ENCODE assay signal across 10 mouse cellular contexts in the genomic region with DNA sequence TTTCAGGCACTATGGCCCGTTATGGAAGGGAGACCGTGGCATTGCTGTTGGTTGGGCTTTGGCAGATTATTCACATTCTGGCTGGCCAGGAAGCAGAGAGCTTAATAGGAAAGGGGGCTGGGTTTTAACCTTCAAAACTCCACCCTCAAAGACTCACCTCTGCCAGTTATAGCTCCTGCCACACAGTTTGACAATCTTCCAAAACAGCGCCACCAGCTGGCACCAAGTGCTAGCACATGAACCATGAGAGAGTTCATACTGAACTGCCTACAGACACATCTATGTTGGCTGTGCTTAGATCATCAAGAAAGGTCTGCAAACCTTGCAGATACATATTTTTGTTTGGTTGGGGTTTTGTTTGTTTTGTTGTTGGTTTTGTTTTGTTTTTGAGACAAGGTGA. TPM values are rescaled to one million over a fixed set of nuclear protein-coding genes. Genes with fewer than 3 reads are reported as not detected.
DNase-seq lines count a peak whose midpoint lies in the region; ATAC-seq and TF ChIP-seq lines count a peak whose summit lies in the region.
"Had no signal": no experiment of that assay in that cellular context is flagged by ENCODE, and none has a peak within 500 bp of the region (broad histone marks: within the 10 kb centered on the region; RNA-seq: fewer than 3 reads in every experiment).

No protein-coding gene starts in this region.

- no peak overlapping the region for H3K4me2 ChIP-seq in forebrain, postnatal 0 days (ENCODE audit: low read depth)
- no peak overlapping the region for H3K4me2 ChIP-seq in forebrain, embryonic 16.5 days (ENCODE audit: low read length)
- no peak overlapping the region for H3K4me2 ChIP-seq in midbrain, embryonic 16.5 days (ENCODE audit: low read length)
- H3K4me2 ChIP-seq: heart, embryonic 15.5 days; stomach, embryonic 15.5 days had no signal

- H3K9ac ChIP-seq in forebrain, postnatal 0 days, result no peak overlapping the region
- no peak overlapping the region for H3K9ac ChIP-seq in forebrain, embryonic 16.5 days (replicated peaks; ENCODE audit: low read depth, low read length)
- H3K9ac ChIP-seq in midbrain, embryonic 16.5 days (ENCODE audit: low read depth, low read length), result no peak overlapping the region
- H3K9ac ChIP-seq: heart, embryonic 15.5 days; stomach, embryonic 15.5 days had no signal

- no peaks in the 10 kb centered on the region for H3K36me3 ChIP-seq in forebrain, postnatal 0 days (ENCODE audit: insufficient read depth)
- H3K36me3 ChIP-seq in forebrain, embryonic 16.5 days (ENCODE audit: control insufficient read depth, insufficient read depth), result no peaks in the 10 kb centered on the region
- H3K36me3 ChIP-seq in testis, adult 2 months (ENCODE audit: control insufficient read depth, insufficient read depth, low read length), result no peaks in the 10 kb centered on the region
- no peaks in the 10 kb centered on the region for H3K36me3 ChIP-seq in midbrain, embryonic 16.5 days (ENCODE audit: control insufficient read depth, insufficient read depth, low read length)
- H3K36me3 ChIP-seq: heart, embryonic 15.5 days; stomach, embryonic 15.5 days had no signal

- no peaks in the 10 kb centered on the region for H3K27me3 ChIP-seq in forebrain, postnatal 0 days (ENCODE audit: insufficient read depth, low read length)
- no peaks in the 10 kb centered on the region for H3K27me3 ChIP-seq in forebrain, embryonic 16.5 days (replicated peaks; ENCODE audit: control insufficient read depth, insufficient read depth, low read length)
- H3K27me3 ChIP-seq in testis, adult 2 months (ENCODE audit: control insufficient read depth, insufficient read depth, low read length), result no peaks in the 10 kb centered on the region
- H3K27me3 ChIP-seq in midbrain, embryonic 16.5 days (ENCODE audit: control insufficient read depth, insufficient read depth, low read depth, low read length), result no peaks in the 10 kb centered on the region
- H3K27me3 ChIP-seq: heart, embryonic 15.5 days; stomach, embryonic 15.5 days had no signal

- no peak for ATAC-seq in forebrain, postnatal 0 days
- no peak for ATAC-seq in forebrain, embryonic 16.5 days
- ATAC-seq in midbrain, embryonic 16.5 days, result no peak

- TF ChIP-seq POLR2A in testis, adult 2 months (IDR thresholded peaks at IDR 0.05; ENCODE audit: control insufficient read depth, low read depth, low read length), result no peak

- no peak overlapping the region for H3K27ac ChIP-seq in forebrain, postnatal 0 days (ENCODE audit: low read depth, low read length)
- H3K27ac ChIP-seq in forebrain, embryonic 16.5 days (ENCODE audit: low read length), result no peak overlapping the region
- 0 out of 2 replicates have a peak overlapping the region, but pooled peaks have one; percentile 28 for H3K27ac ChIP-seq in testis, adult 2 months (ENCODE audit: control insufficient read depth, insufficient read depth, low read depth, low read length)
- no peak overlapping the region for H3K27ac ChIP-seq in midbrain, embryonic 16.5 days (ENCODE audit: low read length)
- H3K27ac ChIP-seq: stomach, embryonic 15.5 days had no signal

- WGBS in forebrain, postnatal 0 days, result 66% methylated on average over 3 of the region's 3 CpGs
- 72% methylated on average over 3 of the region's 3 CpGs for WGBS in forebrain, embryonic 16.5 days
- 74% methylated on average over 3 of the region's 3 CpGs for WGBS in midbrain, embryonic 16.5 days

- peak; percentile 40 for TF ChIP-seq CTCF in forebrain, postnatal 0 days (IDR thresholded peaks at IDR 0.05; ENCODE audit: low read depth)
- TF ChIP-seq CTCF in testis, adult 2 months (IDR thresholded peaks at IDR 0.05; ENCODE audit: control insufficient read depth, insufficient read depth, insufficient replicate concordance, low read depth, low read length), result no peak; the same call in 1 of the 2 replicates

- no peaks in the 10 kb centered on the region for H3K9me3 ChIP-seq in forebrain, postnatal 0 days (ENCODE audit: low read length)
- no peaks in the 10 kb centered on the region for H3K9me3 ChIP-seq in forebrain, embryonic 16.5 days (ENCODE audit: control insufficient read depth, low read length)
- no peaks in the 10 kb centered on the region for H3K9me3 ChIP-seq in midbrain, embryonic 16.5 days (replicated peaks; ENCODE audit: control insufficient read depth, low read length, poor library complexity, severe bottlenecking)
- H3K9me3 ChIP-seq: heart, embryonic 15.5 days; stomach, embryonic 15.5 days had no signal

- DNase-seq in forebrain, postnatal 0 days, result peak; percentile 25
- no peak for DNase-seq in testis, postnatal 10 days (ENCODE audit: low spot score)
- peak; percentile 43 to 78 for DNase-seq in cerebellum, postnatal 14 days
- peak; percentile 25 for DNase-seq in lung, postnatal 25 days (ENCODE audit: low spot score)
- DNase-seq in MN1 (ENCODE audit: low spot score), result no peak

- H3K4me3 ChIP-seq in forebrain, postnatal 0 days (ENCODE audit: low read depth, low read length), result no peak overlapping the region
- H3K4me3 ChIP-seq in forebrain, embryonic 16.5 days (replicated peaks; ENCODE audit: low read length), result no peak overlapping the region
- H3K4me3 ChIP-seq in testis, adult 2 months (ENCODE audit: control insufficient read depth, low read depth, low read length), result no peak overlapping the region
- no peak overlapping the region for H3K4me3 ChIP-seq in midbrain, embryonic 16.5 days (ENCODE audit: low read depth, low read length)
- H3K4me3 ChIP-seq: heart, embryonic 15.5 days; stomach, embryonic 15.5 days had no signal

- no peaks in the 10 kb centered on the region for H3K4me1 ChIP-seq in forebrain, postnatal 0 days (ENCODE audit: insufficient read depth)
- no peaks in the 10 kb centered on the region for H3K4me1 ChIP-seq in forebrain, embryonic 16.5 days (replicated peaks; ENCODE audit: control insufficient read depth, insufficient read depth, low read length)
- H3K4me1 ChIP-seq in testis, adult 2 months (ENCODE audit: control insufficient read depth, insufficient read depth, low read length), result peaks cover 5% of the 10 kb centered on the region; the same call in 1 of the 2 replicates
- H3K4me1 ChIP-seq in midbrain, embryonic 16.5 days (ENCODE audit: control insufficient read depth, insufficient read depth, low read length), result no peaks in the 10 kb centered on the region
- H3K4me1 ChIP-seq: stomach, embryonic 15.5 days had no signal

RNA-seq across cellular contexts. Expression of a gene that starts 28.7 kb away (rescaled TPM):
- total RNA-seq in forebrain, postnatal 0 days (2014; rRNA removed), result 93.2 and 119 TPM in 2 replicates
- 84.1 and 93.5 TPM in 2 replicates for polyA plus RNA-seq in forebrain, postnatal 0 days (2015; fragmentation: Nextera tagmentation; extraction: Ambion mirVana)
- polyA plus RNA-seq in forebrain, embryonic 16.5 days (2015; fragmentation: Nextera tagmentation; extraction: Ambion mirVana), result 159 and 177 TPM in 2 replicates
- polyA plus RNA-seq in testis, adult 2 months (2012; rRNA removed), result 34.2 and 40.7 TPM in 2 replicates
- 128 TPM in 2 replicates for polyA plus RNA-seq in midbrain, embryonic 16.5 days (2015; fragmentation: Nextera tagmentation; extraction: Ambion mirVana)

Comparison
In these comparisons a context has a peak if more than half of its experiments do, and no peak if none do; other contexts are left out.
1. DNase-seq: peak in forebrain, postnatal 0 days (single experiment), cerebellum, postnatal 14 days (2 of 2) and lung, postnatal 25 days (single experiment); none in testis, postnatal 10 days (single experiment) and MN1 (single experiment).